Mouse (Mus musculus): ENCODE measurements around the gene Sipa1l2.

DNA sequence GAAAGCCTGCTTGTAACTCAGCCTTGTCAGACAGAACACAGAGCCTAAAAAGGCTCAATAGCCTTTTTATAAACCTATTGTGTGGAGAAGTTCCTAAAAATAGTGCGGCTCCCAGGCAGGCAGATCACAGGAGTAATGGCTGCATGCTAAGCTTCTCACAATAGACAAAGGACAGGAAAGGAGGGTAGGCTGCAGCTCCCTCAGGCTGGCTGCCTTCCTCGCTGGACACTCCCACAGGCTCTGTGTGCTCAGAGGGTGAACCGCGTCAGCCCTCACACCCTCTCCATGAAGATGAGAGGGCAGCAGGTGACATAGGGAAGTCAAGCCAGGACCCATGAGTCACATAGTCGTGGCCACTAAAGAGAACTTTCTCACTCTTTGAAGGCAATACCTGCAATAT, 55.7 kb downstream of the Sipa1l2 start:
- TF ChIP-seq CTCF (IDR thresholded peaks at IDR 0.05; ENCODE audit: low read depth, low read length) (no peak), TAL1 (conservative IDR thresholded peaks at IDR 0.05; ENCODE audit: low read depth, low read length) (no peak)
